Mouse (Mus musculus): Measurements from ENCODE around the gene Rfx7.
"Not testable (repeated sequence)": the region's sequence is repeated elsewhere in the genome, so short reads cannot be mapped to it uniquely, and the experiment has no call there.

Rfx7 gene

GRCm38 (mm10) chr9:72664409-72665351, 132.6 kb downstream of the Rfx7 start:
- in situ Hi-C loops (cut with MboI, MseI): no loop called here

- in situ Hi-C loops (cut with MboI, MseI): no loop called here
Observed at GRCm38 (mm10) chr9:72665517-72665916, 133.5 kb downstream of the Rfx7 start.

- in situ Hi-C loops (cut with MboI, MseI): not testable (repeated sequence)
Observed at GRCm38 (mm10) chr9:72666352-72667021, 134.4 kb downstream of the Rfx7 start.

- in situ Hi-C loops (cut with MboI, MseI): no loop called here
Observed at GRCm38 (mm10) chr9:72667126-72667525, 135.1 kb downstream of the Rfx7 start.

- in situ Hi-C loops (cut with MboI, MseI): no loop called here
Observed at GRCm38 (mm10) chr9:72669383-72669782, 137.3 kb downstream of the Rfx7 start.

- in situ Hi-C loops (cut with MboI, MseI): no loop called here
Observed at GRCm38 (mm10) chr9:72672361-72672760, 140.3 kb downstream of the Rfx7 start.
